Mouse (Mus musculus) retina, postnatal 7 days (tissue): ENCODE measurements at regions not wholly inside any gene's neighbourhood (a gene's known extent, or its start where the extent isn't known, plus 50 kb on each side); places are given as distances from the start of the nearest gene placed in this dataset.

Source experiments
- DNase-seq: peaks from one replicate; pipeline ENCODE4 v3.0.0-alpha.2; 2012; ENCODE audit warnings: low read depth, low spot score

DNA sequence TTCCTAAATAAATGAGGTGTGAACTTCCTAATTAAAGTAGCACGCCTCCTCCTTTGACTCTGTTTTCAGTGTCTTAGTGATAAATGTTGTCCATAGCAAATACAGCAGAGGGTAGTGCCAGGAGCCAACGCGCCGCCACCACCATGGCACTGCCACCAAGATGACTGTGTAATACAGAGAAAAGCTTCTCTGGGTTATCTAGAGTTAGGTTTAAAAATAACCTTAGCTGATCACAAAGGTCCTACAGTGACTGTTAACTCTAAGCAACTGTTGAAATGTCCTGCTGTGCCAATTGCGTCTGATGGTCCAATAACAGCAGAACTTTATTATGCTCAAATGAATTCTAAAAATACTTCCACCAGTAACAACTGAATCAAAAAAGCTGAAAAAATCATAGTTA, 186.1 kb upstream of the Hand2 start:
- no peak for DNase-seq

DNA sequence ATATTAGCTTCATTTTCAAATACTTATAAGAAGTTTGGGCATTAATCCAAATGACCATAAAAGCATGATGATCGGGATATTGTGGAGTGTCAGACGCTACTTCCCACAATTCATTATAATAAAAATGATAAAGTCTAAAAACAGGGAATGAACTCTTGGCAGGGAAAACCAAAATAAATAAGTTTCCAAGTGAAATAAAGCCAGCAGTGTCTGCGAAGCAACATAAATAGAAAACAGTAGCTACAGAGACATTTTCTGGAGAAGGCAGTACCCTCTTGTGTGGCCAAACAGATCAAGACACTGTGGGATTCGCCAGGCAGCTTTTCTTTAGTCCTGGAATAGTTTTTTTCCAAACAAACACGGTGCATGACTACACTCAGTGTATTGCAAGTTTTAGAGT, 172.7 kb upstream of the Hand2 start:
- no peak for DNase-seq

DNA sequence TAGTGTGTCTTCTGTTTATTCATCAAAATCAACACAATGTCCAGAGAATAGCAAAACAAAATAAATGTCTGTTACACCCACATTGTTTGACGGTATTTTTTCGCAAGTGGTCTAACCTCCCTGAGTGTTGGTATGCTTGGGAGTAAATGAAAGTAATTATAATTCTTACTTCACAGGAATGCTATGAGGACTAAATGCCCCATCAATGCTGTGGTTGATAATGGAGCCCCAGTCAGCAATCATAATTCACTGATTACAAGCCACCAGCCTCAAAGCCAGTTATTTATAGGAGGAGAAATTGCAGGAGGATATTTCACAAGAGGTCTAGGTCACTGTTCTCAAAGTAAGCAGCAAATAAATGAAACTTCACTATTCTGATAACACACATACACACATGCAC, 129.6 kb upstream of the Hand2 start:
- no peak for DNase-seq

DNA sequence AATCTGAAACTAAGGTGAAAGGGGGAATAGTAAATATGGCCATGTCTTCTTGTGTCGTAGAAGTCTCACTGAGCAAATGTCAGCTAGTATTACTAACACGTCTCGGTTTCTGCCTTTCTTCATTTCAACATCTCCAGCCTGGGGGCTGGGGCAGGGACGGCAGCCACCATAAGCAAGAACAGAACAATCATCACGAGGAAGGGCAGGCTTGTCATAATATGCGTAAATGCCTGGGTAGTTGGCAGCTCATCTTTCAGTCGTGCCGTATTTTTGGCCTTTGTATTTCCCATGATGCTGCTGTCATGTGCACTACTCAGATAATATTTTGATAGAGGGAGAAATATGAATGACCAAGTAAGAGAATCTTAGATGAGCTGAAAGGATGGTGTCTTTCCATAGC, 120.5 kb upstream of the Hand2 start:
- DNase-seq, result no peak

DNA sequence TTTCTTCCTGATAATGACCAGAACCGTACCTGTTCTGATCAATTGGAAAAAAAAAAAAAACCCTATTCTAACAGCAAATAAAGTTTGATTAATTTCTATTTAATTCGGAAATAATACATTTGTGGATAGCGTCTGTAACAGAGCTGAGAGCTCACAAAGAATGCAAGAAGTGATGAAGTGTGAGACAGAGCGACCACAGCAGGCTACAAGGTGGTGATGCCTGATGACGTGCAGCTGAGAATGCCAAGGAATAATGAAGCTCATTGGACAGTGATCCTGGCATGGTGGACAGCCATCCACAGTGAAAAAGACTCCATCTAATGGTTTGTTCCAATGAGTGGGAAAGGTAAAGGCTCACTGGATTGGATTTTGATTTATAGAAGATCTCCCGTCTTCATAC, 111.2 kb upstream of the Hand2 start:
- DNase-seq, result no peak

DNA sequence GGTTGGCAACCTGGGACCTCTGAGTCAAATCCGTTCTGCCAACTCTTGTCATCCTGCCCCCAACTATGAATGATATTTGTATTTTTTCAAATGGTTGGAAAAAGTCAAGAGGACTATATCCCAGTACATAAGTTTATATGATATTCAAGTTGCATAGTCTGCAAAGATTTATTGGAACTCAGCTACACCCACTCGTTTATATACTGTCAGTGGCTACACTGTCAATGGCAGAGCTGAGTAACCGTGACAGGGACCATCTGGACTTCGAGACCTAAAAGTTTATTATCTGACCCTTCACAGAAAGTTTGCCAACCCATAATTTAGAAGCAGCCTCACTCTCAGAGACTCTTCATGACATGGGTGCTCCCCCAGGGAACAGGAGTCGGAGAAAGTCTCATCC, 107.7 kb upstream of the Hand2 start:
- DNase-seq, result no peak

DNA sequence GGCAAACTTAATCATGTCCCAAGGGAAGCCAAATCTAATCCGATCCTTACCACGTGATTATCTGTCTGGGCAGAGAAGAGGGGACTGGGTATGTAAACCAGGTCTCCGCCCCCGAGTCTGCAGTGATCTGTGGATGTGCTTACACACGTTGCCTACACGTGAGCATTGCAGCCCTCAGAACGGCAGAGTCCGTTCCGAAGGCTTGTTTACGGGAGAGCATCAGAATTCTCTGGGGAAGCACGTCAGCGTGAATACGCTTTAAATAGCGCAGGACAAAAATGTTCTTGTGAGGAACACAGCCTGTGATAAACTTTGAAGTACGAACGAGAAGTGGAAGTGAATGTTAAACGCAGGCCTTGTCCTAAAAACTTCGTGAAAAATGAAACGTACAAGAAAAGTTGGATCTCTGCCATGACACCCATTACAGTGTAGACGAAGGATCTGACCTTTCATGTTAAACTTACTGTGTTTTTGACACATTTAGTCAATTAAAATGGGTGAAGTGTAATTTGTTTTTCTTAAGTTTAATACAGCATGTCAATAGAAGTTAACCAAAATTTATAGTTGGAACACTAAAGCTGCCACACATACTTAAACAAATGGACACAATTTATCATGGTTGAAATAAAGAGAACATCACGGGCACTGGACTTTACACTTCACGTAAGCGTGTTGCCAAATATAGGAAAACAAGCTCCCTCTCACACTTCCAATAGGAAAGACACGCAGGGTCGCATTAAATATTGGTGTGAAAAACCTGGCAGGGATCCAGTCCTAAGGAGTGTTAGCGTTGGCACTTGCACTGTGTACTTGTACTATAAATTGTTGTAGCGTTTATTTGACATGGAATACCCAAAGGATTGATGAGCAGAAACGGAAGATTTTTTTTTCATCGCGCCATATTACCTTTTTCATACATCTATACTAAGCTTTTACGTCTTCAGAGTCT, 106.5 kb upstream of the Hand2 start:
- no peak for DNase-seq

DNA sequence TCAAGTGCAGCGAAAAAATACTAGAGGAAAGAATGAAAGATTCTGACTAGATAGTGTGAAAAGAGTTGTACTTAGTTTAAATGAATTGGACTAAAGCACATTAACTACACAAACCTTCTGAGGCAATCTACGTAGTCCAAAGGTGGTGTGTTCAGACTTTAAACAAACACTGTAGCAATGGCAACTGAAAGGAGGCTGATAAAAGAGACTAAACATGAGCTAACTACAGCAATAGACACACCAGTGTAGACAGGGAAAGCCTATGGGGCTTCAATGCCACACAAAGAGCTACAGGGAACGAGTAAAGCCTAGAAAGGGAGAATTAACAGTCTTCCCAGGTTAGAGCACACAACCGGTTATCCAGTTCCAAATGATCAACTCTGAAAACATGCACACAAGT, 90.2 kb upstream of the Hand2 start:
- DNase-seq, result no peak

DNA sequence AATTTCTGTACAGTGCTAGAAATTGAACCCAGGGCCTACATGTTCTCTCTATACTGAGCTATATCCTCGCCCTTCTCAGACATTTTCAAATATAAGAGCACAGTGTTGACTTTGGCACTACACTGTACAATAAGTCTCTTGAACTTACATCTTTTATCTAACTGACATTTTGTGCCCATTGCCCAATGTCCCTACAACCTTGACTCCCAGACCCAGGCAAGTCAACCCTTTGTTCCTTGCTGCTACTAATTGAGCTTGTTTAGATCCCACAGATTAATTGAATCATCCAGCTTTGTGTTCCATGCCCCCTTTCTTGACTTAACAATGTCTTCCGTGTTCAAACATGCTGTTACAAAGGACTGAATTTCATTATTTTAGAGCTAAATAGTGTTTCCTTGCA, 78.5 kb upstream of the Hand2 start:
- no peak for DNase-seq

DNA sequence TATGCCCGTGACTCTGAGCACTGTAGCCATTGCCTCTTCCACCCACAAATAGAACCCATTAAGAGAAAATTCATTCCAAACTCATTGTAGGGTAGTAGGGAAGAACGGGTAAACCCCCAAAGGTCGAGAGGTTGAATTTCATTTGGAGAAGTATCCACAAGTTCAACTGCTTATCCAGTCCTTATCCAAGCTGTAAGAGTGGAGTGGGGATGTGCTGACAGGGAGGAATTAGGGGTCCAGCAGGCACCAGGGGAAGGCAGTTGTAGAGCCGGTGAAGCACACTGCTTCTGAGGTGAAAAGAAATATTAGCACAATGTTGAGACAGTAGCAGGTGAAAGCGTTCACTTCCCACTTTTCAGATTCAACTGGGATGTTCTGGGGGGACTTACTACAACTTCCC, 71.7 kb upstream of the Hand2 start:
- DNase-seq, result no peak
